Mouse (Mus musculus) E14TG2a.4 (cell line): ENCODE results near the gene Gm45618.
"Not testable (repeated sequence)": the region's sequence is repeated elsewhere in the genome, so short reads cannot be mapped to it uniquely, and the experiment has no call there.

Experiments
- H3K27me3 ChIP-seq: 2 replicates; pipeline ENCODE4 v1.6.1; 2014; ENCODE audit warnings: low read length, control low read depth; ENCODE audit not compliant: insufficient read depth
- H3K36me3 ChIP-seq: 2 replicates; pipeline ENCODE4 v1.6.1; 2014; ENCODE audit warnings: low read length, control low read depth; ENCODE audit not compliant: insufficient read depth
- H3K4me1 ChIP-seq: replicated peaks from 2 replicates; pipeline ENCODE4 v1.6.1; 2014; ENCODE audit warnings: low read depth, low read length, control low read depth
- H3K4me3 ChIP-seq: replicated peaks from 2 replicates; pipeline ENCODE4 v1.5.1; 2014; ENCODE audit warnings: mild to moderate bottlenecking, low read length
- H3K9me3 ChIP-seq: 2 replicates; pipeline ENCODE4 v1.6.1; 2014; ENCODE audit warnings: low read length, control low read depth
- CTCF ChIP-seq: conservative IDR thresholded peaks from 2 replicates; pipeline ENCODE4 v1.5.1; 2014; ENCODE audit warnings: low read length
- NANOG ChIP-seq: IDR thresholded peaks from 2 replicates; pipeline ENCODE4 v1.6.1; 2014; ENCODE audit warnings: borderline replicate concordance, low read length, mixed read lengths
- POU5F1 ChIP-seq: IDR thresholded peaks from 2 replicates; pipeline ENCODE4 v1.6.1; 2014; ENCODE audit warnings: low read length, borderline replicate concordance

Gm45618 gene

GRCm38 (mm10) chr7:142120629-142121028 lies at the start of gene Gm45618:
Gm45618 (minus strand) TSS chr7:142120729.
- not testable (repeated sequence) for H3K4me1 ChIP-seq, H3K36me3 ChIP-seq, H3K9me3 ChIP-seq, H3K27me3 ChIP-seq, H3K4me3 ChIP-seq

DNA sequence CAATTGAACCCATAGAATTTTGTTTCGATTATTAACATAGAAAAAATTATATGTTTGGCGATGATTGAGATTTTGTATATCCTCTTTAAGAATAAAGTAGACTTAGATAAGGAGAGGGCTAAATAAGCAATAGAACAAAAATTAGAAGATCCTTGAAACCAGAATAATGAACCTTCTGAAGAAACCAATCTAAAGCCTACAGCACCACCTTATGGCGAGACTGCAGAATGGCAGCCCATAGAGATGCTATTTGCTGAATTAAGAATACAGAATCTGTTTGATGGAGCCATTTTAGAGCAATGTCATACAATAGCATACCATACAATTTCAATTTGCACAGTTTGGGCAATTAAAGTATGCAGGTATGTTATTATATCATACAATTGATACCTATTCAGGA lies 49.3 kb upstream of the Gm45618 start:
- Histone ChIP-seq H3K27me3 (peaks cover 4% of the 10 kb centered on the region; the same call in 1 of the 2 replicates), H3K4me1 (no peaks in the 10 kb centered on the region; the same call in 1 of the 2 replicates), H3K4me3 (no peak overlapping the region), H3K36me3 (no peaks in the 10 kb centered on the region), H3K9me3 (no peaks in the 10 kb centered on the region)
- TF ChIP-seq NANOG: no peak
- TF ChIP-seq CTCF: peak; percentile 90
- TF ChIP-seq POU5F1: no peak

DNA sequence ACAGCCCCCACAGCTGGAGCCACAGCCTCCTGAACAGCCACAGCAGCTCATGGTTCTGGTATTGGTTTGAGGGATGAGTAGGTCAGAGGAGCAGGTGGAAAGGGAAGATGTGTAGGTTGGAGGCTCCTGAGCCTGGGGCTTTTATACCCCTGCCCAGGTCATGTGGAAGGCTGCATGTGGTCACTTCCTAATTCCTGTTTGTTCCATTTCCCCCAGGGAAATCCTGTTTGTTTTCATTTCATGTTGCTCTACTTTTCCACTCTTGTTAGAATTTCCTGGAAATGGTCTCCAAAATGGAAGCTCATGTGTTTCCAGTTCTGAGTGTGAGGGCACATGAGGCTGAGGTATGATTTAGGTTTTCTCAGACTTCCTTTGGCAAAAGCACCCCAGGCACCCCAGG lies 45.1 kb upstream of the Gm45618 start, which contains the start of gene Gm4553:
Gene Gm4553, minus strand, starts transcription at position 101 of the 400 bp plus-strand sequence.
- H3K4me3 ChIP-seq, H3K27me3 ChIP-seq, H3K4me1 ChIP-seq, H3K9me3 ChIP-seq, H3K36me3 ChIP-seq: not testable (repeated sequence)

DNA sequence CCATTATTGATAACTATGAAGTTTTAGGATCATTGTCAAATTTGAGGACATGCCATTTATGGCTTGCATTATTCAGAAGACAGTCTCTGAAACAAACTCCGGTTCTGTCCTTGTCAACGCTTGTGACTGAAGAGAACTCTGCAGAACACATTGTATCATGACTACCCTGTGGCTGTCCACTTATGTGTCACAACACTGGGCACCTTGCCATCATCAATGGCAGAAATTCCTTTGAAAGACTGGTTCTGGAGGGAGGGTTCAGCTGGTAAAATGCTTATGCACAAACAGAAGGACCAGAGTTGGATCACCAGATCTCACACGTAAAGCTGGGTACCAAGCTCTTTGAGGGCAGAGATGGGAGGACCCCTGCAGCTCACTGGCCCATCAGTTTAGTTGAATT lies 38.8 kb upstream of the Gm45618 start:
- H3K9me3 ChIP-seq: no peaks in the 10 kb centered on the region
- H3K4me1 ChIP-seq: no peaks in the 10 kb centered on the region
- H3K4me3 ChIP-seq: no peak overlapping the region
- TF ChIP-seq NANOG: no peak
- no peak for TF ChIP-seq POU5F1
- TF ChIP-seq CTCF: no peak
- H3K36me3 ChIP-seq: no peaks in the 10 kb centered on the region
- no peaks in the 10 kb centered on the region for H3K27me3 ChIP-seq

- H3K4me1 ChIP-seq, H3K36me3 ChIP-seq, H3K27me3 ChIP-seq, H3K9me3 ChIP-seq, H3K4me3 ChIP-seq: not testable (repeated sequence)
Measured at GRCm38 (mm10) chr7:142157013-142157412, 36.5 kb upstream of the Gm45618 start, which contains the start of gene Gm29735. Gm29735 (minus strand) TSS chr7:142157113.

DNA sequence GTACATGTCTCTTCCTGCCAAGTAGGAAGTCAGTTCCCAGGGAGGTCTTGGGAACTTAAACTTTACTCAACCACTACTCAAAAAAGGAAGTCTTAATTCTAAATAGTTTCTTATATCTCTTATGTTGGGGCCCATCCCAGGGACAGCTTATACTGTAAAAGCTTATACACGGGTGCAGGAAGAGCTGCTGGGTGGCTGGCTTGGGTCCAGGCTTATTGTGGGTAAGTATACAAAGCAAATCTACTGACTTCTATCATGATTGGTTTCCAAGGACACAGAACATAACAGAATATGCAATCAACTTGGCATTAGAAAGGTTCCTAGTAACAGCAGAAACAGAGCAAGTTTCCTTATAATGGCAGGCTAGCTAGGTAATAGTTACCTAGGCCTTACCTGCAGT lies 34.8 kb upstream of the Gm45618 start:
- TF ChIP-seq NANOG (no peak), CTCF (no peak), POU5F1 (no peak)
- no peaks in the 10 kb centered on the region for H3K36me3 ChIP-seq
- no peak overlapping the region for H3K4me3 ChIP-seq
- no peaks in the 10 kb centered on the region for H3K4me1 ChIP-seq
- H3K9me3 ChIP-seq: no peaks in the 10 kb centered on the region
- H3K27me3 ChIP-seq: 0 out of 2 replicates have a peak, but pooled peaks cover 5% of the 10 kb centered on the region

DNA sequence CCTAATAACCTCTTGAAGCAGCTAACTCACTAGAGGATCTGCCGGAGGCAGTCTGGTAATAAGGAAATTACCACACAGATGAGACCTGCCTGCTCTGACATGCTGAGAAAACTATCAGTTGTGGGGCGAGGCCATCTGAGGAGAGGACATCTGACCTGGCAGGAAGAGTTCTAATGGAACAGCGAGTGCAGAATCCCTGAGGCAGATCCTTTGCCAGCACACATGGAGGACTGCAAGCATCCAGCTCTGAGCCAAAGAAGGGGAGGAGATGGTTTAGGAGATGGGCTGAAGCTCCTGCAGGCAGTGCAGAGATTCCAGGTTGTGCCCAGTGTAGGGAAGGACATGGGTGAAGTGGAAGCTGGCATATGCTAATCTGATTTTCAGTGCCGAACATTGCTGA lies 31.7 kb upstream of the Gm45618 start:
- H3K36me3 ChIP-seq: no peaks in the 10 kb centered on the region
- TF ChIP-seq NANOG: no peak
- TF ChIP-seq CTCF: no peak
- no peak for TF ChIP-seq POU5F1
- no peaks in the 10 kb centered on the region for H3K9me3 ChIP-seq
- H3K4me1 ChIP-seq: no peaks in the 10 kb centered on the region
- H3K4me3 ChIP-seq: no peak overlapping the region
- H3K27me3 ChIP-seq: 0 out of 2 replicates have a peak, but pooled peaks cover 5% of the 10 kb centered on the region

- no peak for TF ChIP-seq POU5F1
- TF ChIP-seq CTCF: no peak
- TF ChIP-seq NANOG: no peak
Measured at GRCm38 (mm10) chr7:142148633-142149032, 28.1 kb upstream of the Gm45618 start.

GRCm38 (mm10) chr7:142146033-142146432 lies 25.5 kb upstream of the Gm45618 start:
- H3K27me3 ChIP-seq: peaks cover 15% of the 10 kb centered on the region
- TF ChIP-seq CTCF (peak; percentile 28; the same call in 1 of the 2 replicates), POU5F1 (no peak), NANOG (no peak)
- no peak overlapping the region for H3K4me3 ChIP-seq
- peaks cover 11% of the 10 kb centered on the region for H3K9me3 ChIP-seq
- no peaks in the 10 kb centered on the region for H3K4me1 ChIP-seq
- H3K36me3 ChIP-seq: no peaks in the 10 kb centered on the region

More at GRCm38 (mm10) chr7:142148633-142149032, 28.1 kb upstream of the Gm45618 start:
- H3K4me3 ChIP-seq: no peak overlapping the region
- H3K36me3 ChIP-seq: no peaks in the 10 kb centered on the region
- H3K9me3 ChIP-seq: no peaks in the 10 kb centered on the region
- H3K4me1 ChIP-seq: no peaks in the 10 kb centered on the region
- peaks cover 17% of the 10 kb centered on the region for H3K27me3 ChIP-seq

- Histone ChIP-seq H3K36me3 (no peaks in the 10 kb centered on the region), H3K27me3 (peaks cover 15% of the 10 kb centered on the region), H3K9me3 (peaks cover 16% of the 10 kb centered on the region), H3K4me1 (no peaks in the 10 kb centered on the region), H3K4me3 (no peak overlapping the region)
- TF ChIP-seq CTCF (no peak), NANOG (no peak), POU5F1 (no peak)
Measured at GRCm38 (mm10) chr7:142145413-142145940, 24.9 kb upstream of the Gm45618 start.
